Mouse (Mus musculus) C2C12 (cell line): ENCODE measurements around the gene Kif2c.

Source experiments
- CTCF ChIP-seq: IDR thresholded peaks from one replicate; pipeline ENCODE4 v1.5.1; 2011; ENCODE audit not compliant: control insufficient read depth, insufficient read depth, insufficient read length
- MAX ChIP-seq: IDR thresholded peaks from one replicate; pipeline ENCODE4 v1.6.1; 2011; ENCODE audit warnings: mild to moderate bottlenecking, control low read depth
- MYOD1 ChIP-seq: IDR thresholded peaks from one replicate; pipeline ENCODE4 v1.6.1; 2011; ENCODE audit warnings: low read depth; ENCODE audit not compliant: control insufficient read depth, insufficient read length
- USF1 ChIP-seq: IDR thresholded peaks from one replicate; pipeline ENCODE4 v1.6.1; 2011; ENCODE audit warnings: low read depth, mild to moderate bottlenecking, control low read depth, moderate library complexity

- no peak for TF ChIP-seq CTCF
- TF ChIP-seq MAX = no peak
- no peak for TF ChIP-seq USF1
- TF ChIP-seq MYOD1 = no peak
These were observed 6.5 kb upstream of the Kif2c start for GRCm38 (mm10) chr4:117188969-117189368.
